ENCODE assay signal across 29 mouse cellular contexts in the genomic region with DNA sequence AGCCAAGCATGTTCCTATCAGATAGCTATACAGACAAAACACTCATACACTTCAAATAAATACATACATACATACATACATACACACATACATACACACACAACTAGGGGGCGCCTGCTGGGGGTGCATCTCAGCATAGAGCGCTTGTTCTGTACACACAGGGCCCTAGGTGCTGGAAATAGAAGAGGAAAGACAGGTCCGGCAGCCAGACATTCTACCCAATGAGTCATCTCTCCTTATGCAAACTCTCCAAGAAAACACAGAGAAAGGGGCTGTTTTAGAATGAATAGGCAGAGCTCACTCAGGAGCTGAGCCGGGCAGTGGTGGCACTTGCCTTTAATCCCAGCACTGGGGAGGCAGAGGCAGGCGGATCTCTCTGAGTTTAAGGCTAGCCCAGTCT. TPM values are rescaled to one million over a fixed set of nuclear protein-coding genes. Genes with fewer than 3 reads are reported as not detected.
DNase-seq lines count a peak whose midpoint lies in the region; ATAC-seq and TF ChIP-seq lines count a peak whose summit lies in the region.
"Had no signal": no experiment of that assay in that cellular context is flagged by ENCODE, and none has a peak within 500 bp of the region (broad histone marks: within the 10 kb centered on the region; RNA-seq: fewer than 3 reads in every experiment).

No protein-coding gene starts in this region.

- 0 out of 2 replicates have a peak, but pooled peaks have one; percentile 3 for TF ChIP-seq CTCF in lung, embryonic 14.5 days (IDR thresholded peaks at IDR 0.05; ENCODE audit: low read depth)
- peak; percentile 5 for TF ChIP-seq CTCF in ES-Bruce4 (IDR thresholded peaks at IDR 0.05; ENCODE audit: low read depth, low read length)
- peak; percentile 46 for TF ChIP-seq CTCF in stomach, postnatal 0 days (IDR thresholded peaks at IDR 0.05; ENCODE audit: low read depth)

- H3K4me2 ChIP-seq in lung, embryonic 14.5 days, result no peak overlapping the region
- H3K4me2 ChIP-seq in stomach, postnatal 0 days (replicated peaks; ENCODE audit: low read depth), result no peak overlapping the region
- H3K4me2 ChIP-seq in midbrain, embryonic 11.5 days, result no peak overlapping the region
- H3K4me2 ChIP-seq: embryonic facial prominence, embryonic 12.5 days; forebrain, embryonic 13.5 days; forebrain, embryonic 15.5 days had no signal

- H3K4me3 ChIP-seq in lung, embryonic 14.5 days (ENCODE audit: low read depth, low read length), result no peak overlapping the region
- H3K4me3 ChIP-seq in ES-Bruce4 (ENCODE audit: low read depth, low read length), result no peak overlapping the region
- H3K4me3 ChIP-seq in stomach, postnatal 0 days (ENCODE audit: low read depth, low read length), result no peak overlapping the region
- H3K4me3 ChIP-seq in midbrain, embryonic 11.5 days (ENCODE audit: low read depth, low read length), result no peak overlapping the region
- H3K4me3 ChIP-seq: embryonic facial prominence, embryonic 10.5 days; embryonic facial prominence, embryonic 12.5 days; forebrain, embryonic 13.5 days; forebrain, embryonic 15.5 days had no signal

- no peak for ATAC-seq in lung, embryonic 14.5 days (ENCODE audit: insufficient read depth)
- peak; percentile 69 for ATAC-seq in stomach, postnatal 0 days (ENCODE audit: low FRiP score, low TSS enrichment)
- ATAC-seq in midbrain, embryonic 11.5 days (ENCODE audit: low FRiP score), result no peak
- ATAC-seq: activated CD4-positive, CD25-positive, alpha-beta regulatory T cell, adult 4 months; CD4-positive, CD25-positive, alpha-beta regulatory T cell, adult 4 months; forebrain, embryonic 13.5 days; forebrain, embryonic 15.5 days; forebrain, postnatal 0 days; Patski had no signal

- H3K4me1 ChIP-seq in lung, embryonic 14.5 days (ENCODE audit: insufficient read depth), result no peaks in the 10 kb centered on the region
- no peaks in the 10 kb centered on the region for H3K4me1 ChIP-seq in ES-Bruce4 (ENCODE audit: control insufficient read depth, insufficient read depth, low read length)
- H3K4me1 ChIP-seq in stomach, postnatal 0 days (replicated peaks; ENCODE audit: control insufficient read depth, insufficient read depth), result no peaks in the 10 kb centered on the region
- no peaks in the 10 kb centered on the region for H3K4me1 ChIP-seq in midbrain, embryonic 11.5 days (ENCODE audit: control insufficient read depth, insufficient read depth, low read length)
- H3K4me1 ChIP-seq: embryonic facial prominence, embryonic 10.5 days; embryonic facial prominence, embryonic 12.5 days; forebrain, embryonic 13.5 days; forebrain, embryonic 15.5 days had no signal

- H3K27me3 ChIP-seq in lung, embryonic 14.5 days (ENCODE audit: insufficient read depth, low read length), result no peaks in the 10 kb centered on the region
- no peaks in the 10 kb centered on the region for H3K27me3 ChIP-seq in ES-Bruce4 (ENCODE audit: control insufficient read depth, insufficient read depth, low read length, poor library complexity, severe bottlenecking)
- H3K27me3 ChIP-seq in stomach, postnatal 0 days (ENCODE audit: control insufficient read depth, insufficient read depth, low read length), result no peaks in the 10 kb centered on the region
- no peaks in the 10 kb centered on the region for H3K27me3 ChIP-seq in midbrain, embryonic 11.5 days (ENCODE audit: control insufficient read depth, insufficient read depth, low read length)
- H3K27me3 ChIP-seq: CH12.LX; embryonic facial prominence, embryonic 12.5 days; forebrain, embryonic 13.5 days; forebrain, embryonic 15.5 days; Patski had no signal

- H3K36me3 ChIP-seq in lung, embryonic 14.5 days (ENCODE audit: insufficient read depth), result no peaks in the 10 kb centered on the region
- H3K36me3 ChIP-seq in ES-Bruce4 (ENCODE audit: control insufficient read depth, insufficient read depth, low read length, poor library complexity, severe bottlenecking), result no peaks in the 10 kb centered on the region
- H3K36me3 ChIP-seq in stomach, postnatal 0 days (ENCODE audit: control insufficient read depth, insufficient read depth, low read length), result no peaks in the 10 kb centered on the region
- no peaks in the 10 kb centered on the region for H3K36me3 ChIP-seq in midbrain, embryonic 11.5 days (ENCODE audit: control insufficient read depth, insufficient read depth, low read length)
- H3K36me3 ChIP-seq: embryonic facial prominence, embryonic 10.5 days; embryonic facial prominence, embryonic 12.5 days; forebrain, embryonic 15.5 days had no signal

- no peak overlapping the region for H3K9ac ChIP-seq in lung, embryonic 14.5 days
- no peak overlapping the region for H3K9ac ChIP-seq in ES-Bruce4 (ENCODE audit: low read depth, poor library complexity, severe bottlenecking)
- no peak overlapping the region for H3K9ac ChIP-seq in stomach, postnatal 0 days (ENCODE audit: low read length)
- no peak overlapping the region for H3K9ac ChIP-seq in midbrain, embryonic 11.5 days (ENCODE audit: low read length)
- H3K9ac ChIP-seq: embryonic facial prominence, embryonic 12.5 days; forebrain, embryonic 13.5 days; forebrain, embryonic 15.5 days; forebrain, postnatal 0 days had no signal

- no peak overlapping the region for H3K27ac ChIP-seq in lung, embryonic 14.5 days (ENCODE audit: low read depth)
- H3K27ac ChIP-seq in ES-Bruce4 (ENCODE audit: insufficient read depth, low read length), result no peak overlapping the region
- no peak overlapping the region for H3K27ac ChIP-seq in stomach, postnatal 0 days (replicated peaks)
- H3K27ac ChIP-seq in midbrain, embryonic 11.5 days (ENCODE audit: low read depth, low read length), result no peak overlapping the region
- H3K27ac ChIP-seq: embryonic facial prominence, embryonic 10.5 days; embryonic facial prominence, embryonic 12.5 days; forebrain, embryonic 13.5 days; forebrain, embryonic 15.5 days had no signal

- no peak for TF ChIP-seq POLR2A in ES-Bruce4 (IDR thresholded peaks at IDR 0.05; ENCODE audit: insufficient read depth, low read length)

- no peaks in the 10 kb centered on the region for H3K9me3 ChIP-seq in lung, embryonic 14.5 days (ENCODE audit: low read depth, low read length)
- no peaks in the 10 kb centered on the region for H3K9me3 ChIP-seq in ES-Bruce4 (replicated peaks; ENCODE audit: control insufficient read depth, insufficient read depth, low read length, poor library complexity, severe bottlenecking)
- H3K9me3 ChIP-seq in stomach, postnatal 0 days (ENCODE audit: control insufficient read depth, low read length), result no peaks in the 10 kb centered on the region
- H3K9me3 ChIP-seq in midbrain, embryonic 11.5 days (ENCODE audit: control insufficient read depth, low read length), result no peaks in the 10 kb centered on the region
- H3K9me3 ChIP-seq: embryonic facial prominence, embryonic 10.5 days; embryonic facial prominence, embryonic 12.5 days; forebrain, embryonic 13.5 days; forebrain, embryonic 15.5 days had no signal

- 62% methylated on average over 5 of the region's 5 CpGs for WGBS in lung, embryonic 14.5 days
- 61% methylated on average over 5 of the region's 5 CpGs for WGBS in stomach, postnatal 0 days
- WGBS in midbrain, embryonic 11.5 days, result 76% methylated on average over 5 of the region's 5 CpGs

- no peak for TF ChIP-seq EP300 in ES-Bruce4 (IDR thresholded peaks at IDR 0.05; ENCODE audit: insufficient read depth, low read depth, low read length)
- no peak for TF ChIP-seq EP300 in stomach, postnatal 0 days (optimal IDR thresholded peaks at IDR 0.05)

- DNase-seq in lung, embryonic 14.5 days, result no peak
- DNase-seq in lung, postnatal 4 days, result no peak
- DNase-seq in urinary bladder, postnatal 14 days (ENCODE audit: low spot score), result peak; percentile 61
- no peak for DNase-seq in urinary bladder, postnatal 10 days (ENCODE audit: low spot score)
- peak; percentile 52 for DNase-seq in stomach, postnatal 0 days (ENCODE audit: low spot score)
- DNase-seq in midbrain, embryonic 11.5 days (ENCODE audit: low spot score, missing footprints), result no peak
- DNase-seq in yolk sac, embryonic 10.5 days (ENCODE audit: low spot score), result no peak
- DNase-seq: adrenal gland, adult 8-10 months; adrenal gland, postnatal 14 days; adrenal gland, postnatal 36 days; B cell, adult 2 months; cerebellum, adult 11-12 months; cerebellum, adult 2 months; cerebellum, adult 9-10 months; cerebellum, postnatal 10 days; cerebellum, postnatal 25 days; forebrain, postnatal 0 days had no signal

RNA-seq across cellular contexts. Expression of a gene that starts 14.0 kb away (rescaled TPM):
- not detected in 2 replicates for polyA plus RNA-seq in lung, embryonic 14.5 days (2014; fragmentation: Nextera tagmentation; extraction: Ambion mirVana)
- not detected in 2 replicates for polyA plus RNA-seq in ES-Bruce4 (2011; ENCODE audit: insufficient read depth, insufficient read length, low read depth, missing spikeins)
- not detected in 2 replicates for polyA plus RNA-seq in stomach, postnatal 0 days (2015; fragmentation: Nextera tagmentation; extraction: Ambion mirVana)
- polyA plus RNA-seq in midbrain, embryonic 11.5 days (2014; fragmentation: Nextera tagmentation; extraction: Ambion mirVana), result not detected in 2 replicates
- polyA plus RNA-seq: activated CD4-positive, CD25-positive, alpha-beta regulatory T cell, adult 4 months; CD4-positive, CD25-positive, alpha-beta regulatory T cell, adult 4 months; cerebellum, adult 2 months; cortical plate, adult 2 months; embryonic facial prominence, embryonic 10.5 days; embryonic facial prominence, embryonic 12.5 days; embryonic facial prominence, embryonic 14.5 days; forebrain, embryonic 11.5 days; forebrain, embryonic 13.5 days; forebrain, embryonic 15.5 days; forebrain, postnatal 0 days; Patski had no signal

RNA-seq across cellular contexts. Expression of a gene that starts 15.7 kb away (rescaled TPM):
- polyA plus RNA-seq in lung, embryonic 14.5 days (2014; fragmentation: Nextera tagmentation; extraction: Ambion mirVana), result 9.6 and 11.3 TPM in 2 replicates
- 21.8 and 25.2 TPM in 2 replicates for polyA plus RNA-seq in ES-Bruce4 (2011; ENCODE audit: insufficient read depth, insufficient read length, low read depth, missing spikeins)
- 21.2 and 21.4 TPM in 2 replicates for polyA plus RNA-seq in stomach, postnatal 0 days (2015; fragmentation: Nextera tagmentation; extraction: Ambion mirVana)
- 3.9 and 4.0 TPM in 2 replicates for polyA plus RNA-seq in midbrain, embryonic 11.5 days (2014; fragmentation: Nextera tagmentation; extraction: Ambion mirVana)

RNA-seq across cellular contexts. Expression of a gene that starts 36.0 kb away (rescaled TPM):
- polyA plus RNA-seq in lung, embryonic 14.5 days (2014; fragmentation: Nextera tagmentation; extraction: Ambion mirVana), result 88.7 and 89.3 TPM in 2 replicates
- polyA plus RNA-seq in ES-Bruce4 (2011; ENCODE audit: insufficient read depth, insufficient read length, low read depth, missing spikeins), result 95.9 and 97.3 TPM in 2 replicates
- 20.4 and 21.2 TPM in 2 replicates for polyA plus RNA-seq in stomach, postnatal 0 days (2015; fragmentation: Nextera tagmentation; extraction: Ambion mirVana)
- polyA plus RNA-seq in midbrain, embryonic 11.5 days (2014; fragmentation: Nextera tagmentation; extraction: Ambion mirVana), result 74.4 and 82.7 TPM in 2 replicates

RNA-seq across cellular contexts. Expression of a gene that starts 46.4 kb away (rescaled TPM):
- polyA plus RNA-seq in lung, embryonic 14.5 days (2014; fragmentation: Nextera tagmentation; extraction: Ambion mirVana), result 30.0 and 34.3 TPM in 2 replicates
- 16.4 and 18.6 TPM in 2 replicates for polyA plus RNA-seq in ES-Bruce4 (2011; ENCODE audit: insufficient read depth, insufficient read length, low read depth, missing spikeins)
- polyA plus RNA-seq in stomach, postnatal 0 days (2015; fragmentation: Nextera tagmentation; extraction: Ambion mirVana), result 18.5 and 21.1 TPM in 2 replicates
- polyA plus RNA-seq in midbrain, embryonic 11.5 days (2014; fragmentation: Nextera tagmentation; extraction: Ambion mirVana), result 18.6 and 23.1 TPM in 2 replicates

RNA-seq across cellular contexts. Expression of a gene that starts 57.6 kb away (rescaled TPM):
- 78.8 and 80.2 TPM in 2 replicates for polyA plus RNA-seq in lung, embryonic 14.5 days (2014; fragmentation: Nextera tagmentation; extraction: Ambion mirVana)
- 44.9 and 65.1 TPM in 2 replicates for polyA plus RNA-seq in ES-Bruce4 (2011; ENCODE audit: insufficient read depth, insufficient read length, low read depth, missing spikeins)
- 35.0 and 36.6 TPM in 2 replicates for polyA plus RNA-seq in stomach, postnatal 0 days (2015; fragmentation: Nextera tagmentation; extraction: Ambion mirVana)
- 88.0 and 92.5 TPM in 2 replicates for polyA plus RNA-seq in midbrain, embryonic 11.5 days (2014; fragmentation: Nextera tagmentation; extraction: Ambion mirVana)

Comparison
In these comparisons a context has a peak if more than half of its experiments do, and no peak if none do; other contexts are left out.
1. DNase-seq: peak in urinary bladder, postnatal 14 days (single experiment) and stomach, postnatal 0 days (single experiment); none in lung, embryonic 14.5 days (single experiment), lung, postnatal 4 days (0 of 2), urinary bladder, postnatal 10 days (single experiment), midbrain, embryonic 11.5 days (single experiment) and yolk sac, embryonic 10.5 days (single experiment).
2. Peak in every context shown above with its lines, with median percentiles within 50 percentile points of each other: CTCF ChIP-seq.